Mouse (Mus musculus) spleen, adult 12 weeks (tissue): ENCODE measurements around the gene Cbr4.

Source experiments
- DNase-seq: peaks from one replicate; pipeline ENCODE4 v3.0.0; 2022; ENCODE audit warnings: low spot score

Gene Cbr4

GRCm38 (mm10) chr8:61487597-61488156, at the start of gene Cbr4:
Cbr4 (plus strand) TSS chr8:61487734.
- DNase-seq = peak; percentile 69

- no peak for DNase-seq
These were observed 44.5 kb upstream of the Cbr4 start for GRCm38 (mm10) chr8:61442988-61443387.

GRCm38 (mm10) chr8:61444358-61444757, 43.2 kb upstream of the Cbr4 start:
- DNase-seq = no peak

GRCm38 (mm10) chr8:61446329-61446728, 41.2 kb upstream of the Cbr4 start:
- no peak for DNase-seq

- DNase-seq = no peak
These were observed 39.4 kb upstream of the Cbr4 start for GRCm38 (mm10) chr8:61448100-61448499.

- no peak for DNase-seq
These were observed 38.7 kb upstream of the Cbr4 start for GRCm38 (mm10) chr8:61448881-61449280.

- peak; percentile 1 for DNase-seq
These were observed 36.5 kb upstream of the Cbr4 start for GRCm38 (mm10) chr8:61450916-61451575.

GRCm38 (mm10) chr8:61451721-61452337, 35.7 kb upstream of the Cbr4 start:
- DNase-seq = no peak

GRCm38 (mm10) chr8:61459763-61460162, 27.8 kb upstream of the Cbr4 start:
- DNase-seq = no peak

GRCm38 (mm10) chr8:61462221-61462620, 25.3 kb upstream of the Cbr4 start:
- DNase-seq = no peak

- no peak for DNase-seq
These were observed 23.1 kb upstream of the Cbr4 start for GRCm38 (mm10) chr8:61464393-61464792.

GRCm38 (mm10) chr8:61466696-61467552, 20.6 kb upstream of the Cbr4 start:
- DNase-seq = no peak

GRCm38 (mm10) chr8:61467553-61467815, 20.1 kb upstream of the Cbr4 start:
- no peak for DNase-seq

GRCm38 (mm10) chr8:61470213-61470612, 17.3 kb upstream of the Cbr4 start:
- no peak for DNase-seq

GRCm38 (mm10) chr8:61475251-61475673, 12.3 kb upstream of the Cbr4 start:
- DNase-seq = no peak

- no peak for DNase-seq
These were observed 11.4 kb upstream of the Cbr4 start for GRCm38 (mm10) chr8:61476160-61476559.

- DNase-seq = no peak
These were observed 9.4 kb upstream of the Cbr4 start for GRCm38 (mm10) chr8:61478150-61478549.

- no peak for DNase-seq
These were observed 8.7 kb upstream of the Cbr4 start for GRCm38 (mm10) chr8:61478793-61479192.

GRCm38 (mm10) chr8:61479506-61480214, 7.9 kb upstream of the Cbr4 start:
- peak; percentile 5 for DNase-seq

GRCm38 (mm10) chr8:61480260-61480967, 7.1 kb upstream of the Cbr4 start:
- no peak for DNase-seq

- DNase-seq = no peak
These were observed 508 bp upstream of the Cbr4 start for GRCm38 (mm10) chr8:61486923-61487529.
